Mouse (Mus musculus): Measurements from ENCODE around the gene Snrnp25. TPM values are rescaled to one million over a fixed set of nuclear protein-coding genes. Genes with fewer than 3 reads are reported as not detected.

The Snrnp25 gene
- polyA plus RNA-seq, 1 experiment from 2014 or later, result 58.7 TPM

- ATAC-seq (ENCODE audit: low FRiP score, low read depth), result no peak
- WGBS, result 59% methylated on average over 5 of the region's 5 CpGs
- Histone ChIP-seq H3K4me1 (peaks cover 11% of the 10 kb centered on the region), H3K4me2 (replicated peaks) (no peak overlapping the region), H3K36me3 (peaks cover 82% of the 10 kb centered on the region), H3K4me3 (no peak overlapping the region), H3K9ac (no peak overlapping the region), H3K27me3 (no peaks in the 10 kb centered on the region), H3K27ac (no peak overlapping the region), H3K9me3 (no peaks in the 10 kb centered on the region)
Observed at GRCm38 (mm10) chr11:32238093-32238860, 33.1 kb downstream of the Snrnp25 start.

GRCm38 (mm10) chr11:32241391-32241790 is 36.2 kb downstream of the Snrnp25 start:
- H3K27me3 ChIP-seq, result no peaks in the 10 kb centered on the region
- peaks cover 3% of the 10 kb centered on the region; the same call in 1 of the 2 replicates for H3K4me1 ChIP-seq
- H3K4me3 ChIP-seq, result no peak overlapping the region
- peaks cover 79% of the 10 kb centered on the region for H3K36me3 ChIP-seq
- no peak for ATAC-seq (ENCODE audit: low FRiP score, low read depth)
- no peak overlapping the region for H3K27ac ChIP-seq
- no peaks in the 10 kb centered on the region for H3K9me3 ChIP-seq
- no peak overlapping the region for H3K9ac ChIP-seq
- no peak overlapping the region for H3K4me2 ChIP-seq (replicated peaks)

GRCm38 (mm10) chr11:32242209-32242608 is 37.0 kb downstream of the Snrnp25 start:
- no peak overlapping the region for H3K9ac ChIP-seq
- no peaks in the 10 kb centered on the region for H3K27me3 ChIP-seq
- 0 out of 2 replicates have a peak, but pooled peaks cover 3% of the 10 kb centered on the region for H3K4me1 ChIP-seq
- H3K36me3 ChIP-seq, result peaks cover 82% of the 10 kb centered on the region
- no peak overlapping the region for H3K4me2 ChIP-seq (replicated peaks)
- H3K27ac ChIP-seq, result no peak overlapping the region
- 82% methylated on average over 3 of the region's 3 CpGs for WGBS
- no peaks in the 10 kb centered on the region for H3K9me3 ChIP-seq
- no peak for ATAC-seq (ENCODE audit: low FRiP score, low read depth)
- H3K4me3 ChIP-seq, result no peak overlapping the region

- H3K27ac ChIP-seq, result no peak overlapping the region
- ATAC-seq (ENCODE audit: low FRiP score, low read depth), result no peak
- no peaks in the 10 kb centered on the region for H3K4me1 ChIP-seq
- no peak overlapping the region for H3K4me3 ChIP-seq
- H3K9ac ChIP-seq, result 0 out of 2 replicates have a peak overlapping the region, but pooled peaks have one; percentile 19
- H3K27me3 ChIP-seq, result no peaks in the 10 kb centered on the region
- 70% methylated on average over 7 of the region's 7 CpGs for WGBS
- H3K9me3 ChIP-seq, result no peaks in the 10 kb centered on the region
- peaks cover 86% of the 10 kb centered on the region for H3K36me3 ChIP-seq
- no peak overlapping the region for H3K4me2 ChIP-seq (replicated peaks)
Observed at GRCm38 (mm10) chr11:32243205-32243955, 38.2 kb downstream of the Snrnp25 start.

GRCm38 (mm10) chr11:32244064-32244463 is 38.8 kb downstream of the Snrnp25 start:
- WGBS, result 87% methylated on average over 3 of the region's 3 CpGs

GRCm38 (mm10) chr11:32244617-32245016 is 39.4 kb downstream of the Snrnp25 start:
- H3K4me3 ChIP-seq, result no peak overlapping the region
- no peak; the same call in 1 of the 2 replicates for ATAC-seq (ENCODE audit: low FRiP score, low read depth)
- no peaks in the 10 kb centered on the region for H3K4me1 ChIP-seq
- no peak overlapping the region for H3K9ac ChIP-seq
- H3K27me3 ChIP-seq, result no peaks in the 10 kb centered on the region
- no peak overlapping the region for H3K27ac ChIP-seq
- peaks cover 82% of the 10 kb centered on the region for H3K36me3 ChIP-seq
- H3K4me2 ChIP-seq (replicated peaks), result no peak overlapping the region
- H3K9me3 ChIP-seq, result no peaks in the 10 kb centered on the region
- 81% methylated on average over 1 of the region's 1 CpGs for WGBS

More at GRCm38 (mm10) chr11:32244064-32244463, 38.8 kb downstream of the Snrnp25 start:
- no peaks in the 10 kb centered on the region for H3K4me1 ChIP-seq
- peaks cover 82% of the 10 kb centered on the region for H3K36me3 ChIP-seq
- H3K4me3 ChIP-seq, result no peak overlapping the region
- H3K9ac ChIP-seq, result no peak overlapping the region
- no peak for ATAC-seq (ENCODE audit: low FRiP score, low read depth)
- H3K27ac ChIP-seq, result no peak overlapping the region
- H3K9me3 ChIP-seq, result no peaks in the 10 kb centered on the region
- no peaks in the 10 kb centered on the region for H3K27me3 ChIP-seq
- no peak overlapping the region for H3K4me2 ChIP-seq (replicated peaks)

GRCm38 (mm10) chr11:32245614-32246013 is 40.4 kb downstream of the Snrnp25 start:
- Histone ChIP-seq H3K27ac (no peak overlapping the region), H3K4me2 (replicated peaks) (no peak overlapping the region), H3K9me3 (no peaks in the 10 kb centered on the region), H3K36me3 (peaks cover 82% of the 10 kb centered on the region), H3K4me1 (no peaks in the 10 kb centered on the region), H3K9ac (no peak overlapping the region), H3K27me3 (no peaks in the 10 kb centered on the region), H3K4me3 (no peak overlapping the region)
- no peak for ATAC-seq (ENCODE audit: low FRiP score, low read depth)
- WGBS, result 92% methylated on average over 6 of the region's 6 CpGs

GRCm38 (mm10) chr11:32247068-32247467 is 41.9 kb downstream of the Snrnp25 start:
- no peak overlapping the region for H3K27ac ChIP-seq
- peaks cover 81% of the 10 kb centered on the region for H3K36me3 ChIP-seq
- H3K9me3 ChIP-seq, result no peaks in the 10 kb centered on the region
- H3K4me3 ChIP-seq, result no peak overlapping the region
- no peaks in the 10 kb centered on the region for H3K27me3 ChIP-seq
- ATAC-seq (ENCODE audit: low FRiP score, low read depth), result no peak
- no peak overlapping the region for H3K4me2 ChIP-seq (replicated peaks)
- H3K9ac ChIP-seq, result no peak overlapping the region
- H3K4me1 ChIP-seq, result no peaks in the 10 kb centered on the region

GRCm38 (mm10) chr11:32248350-32248749 is 43.1 kb downstream of the Snrnp25 start:
- Histone ChIP-seq H3K9ac (no peak overlapping the region), H3K27me3 (no peaks in the 10 kb centered on the region), H3K27ac (no peak overlapping the region), H3K4me3 (no peak overlapping the region), H3K36me3 (peaks cover 82% of the 10 kb centered on the region), H3K4me1 (no peaks in the 10 kb centered on the region), H3K9me3 (no peaks in the 10 kb centered on the region), H3K4me2 (replicated peaks) (no peak overlapping the region)
- 88% methylated on average over 3 of the region's 3 CpGs for WGBS
- ATAC-seq (ENCODE audit: low FRiP score, low read depth), result no peak

GRCm38 (mm10) chr11:32250880-32251763 is 45.9 kb downstream of the Snrnp25 start:
- no peak overlapping the region for H3K4me3 ChIP-seq
- 89% methylated on average over 8 of the region's 8 CpGs for WGBS
- no peaks in the 10 kb centered on the region for H3K27me3 ChIP-seq
- no peaks in the 10 kb centered on the region for H3K4me1 ChIP-seq
- no peak overlapping the region for H3K9ac ChIP-seq
- no peak for ATAC-seq (ENCODE audit: low FRiP score, low read depth)
- no peak overlapping the region for H3K27ac ChIP-seq
- no peak overlapping the region for H3K4me2 ChIP-seq (replicated peaks)
- H3K9me3 ChIP-seq, result no peaks in the 10 kb centered on the region
- H3K36me3 ChIP-seq, result peaks cover 87% of the 10 kb centered on the region

- H3K27me3 ChIP-seq, result no peaks in the 10 kb centered on the region
- 97% methylated on average over 1 of the region's 1 CpGs for WGBS
- H3K36me3 ChIP-seq, result peaks cover 74% of the 10 kb centered on the region
- no peaks in the 10 kb centered on the region for H3K9me3 ChIP-seq
- no peak overlapping the region for H3K4me3 ChIP-seq
- no peak overlapping the region for H3K9ac ChIP-seq
- no peak for ATAC-seq (ENCODE audit: low FRiP score, low read depth)
- H3K4me2 ChIP-seq (replicated peaks), result no peak overlapping the region
- no peaks in the 10 kb centered on the region for H3K4me1 ChIP-seq
- no peak overlapping the region for H3K27ac ChIP-seq
Observed at GRCm38 (mm10) chr11:32253121-32253520, 47.9 kb downstream of the Snrnp25 start.

- H3K27me3 ChIP-seq, result no peaks in the 10 kb centered on the region
- H3K4me2 ChIP-seq (replicated peaks), result no peak overlapping the region
- H3K27ac ChIP-seq, result no peak overlapping the region
- no peak overlapping the region for H3K9ac ChIP-seq
- no peaks in the 10 kb centered on the region for H3K9me3 ChIP-seq
- ATAC-seq (ENCODE audit: low FRiP score, low read depth), result no peak
- peaks cover 63% of the 10 kb centered on the region for H3K36me3 ChIP-seq
- no peak overlapping the region for H3K4me3 ChIP-seq
- WGBS, result 98% methylated on average over 1 of the region's 1 CpGs
- no peaks in the 10 kb centered on the region for H3K4me1 ChIP-seq
Observed at GRCm38 (mm10) chr11:32256146-32256545, 50.9 kb downstream of the Snrnp25 start.

All from limb, embryonic 13.5 days (tissue).